Mouse (Mus musculus): ENCODE results near the gene Gm26741. TPM values are rescaled to one million over a fixed set of nuclear protein-coding genes. Genes with fewer than 3 reads are reported as not detected.

Gene Gm26741
- polyA plus RNA-seq, 1 experiment from 2014 or later = not detected

GRCm38 (mm10) chr10:52374651-52375050 lies 16.1 kb downstream of the Gm26741 start:
- H3K4me2 ChIP-seq = no peak overlapping the region
- ATAC-seq (replicated peaks; ENCODE audit: insufficient number of reproducible peaks, insufficient read depth, low FRiP score, low read depth) = no peak
- H3K36me3 ChIP-seq = no peaks in the 10 kb centered on the region
- no peaks in the 10 kb centered on the region for H3K27me3 ChIP-seq
- H3K9ac ChIP-seq = no peak overlapping the region
- no peaks in the 10 kb centered on the region; the same call in 1 of the 2 replicates for H3K4me1 ChIP-seq (replicated peaks)
- no peak overlapping the region for H3K27ac ChIP-seq
- no peaks in the 10 kb centered on the region for H3K9me3 ChIP-seq (replicated peaks)
- H3K4me3 ChIP-seq = no peak overlapping the region

GRCm38 (mm10) chr10:52376422-52376821 lies 17.9 kb downstream of the Gm26741 start:
- H3K4me2 ChIP-seq = no peak overlapping the region
- no peak for ATAC-seq (replicated peaks; ENCODE audit: insufficient number of reproducible peaks, insufficient read depth, low FRiP score, low read depth)
- no peak overlapping the region for H3K9ac ChIP-seq
- H3K27ac ChIP-seq = no peak overlapping the region
- no peak overlapping the region for H3K4me3 ChIP-seq
- H3K36me3 ChIP-seq = no peaks in the 10 kb centered on the region
- peaks cover 6% of the 10 kb centered on the region; the same call in 1 of the 2 replicates for H3K4me1 ChIP-seq (replicated peaks)
- no peaks in the 10 kb centered on the region for H3K9me3 ChIP-seq (replicated peaks)
- no peaks in the 10 kb centered on the region for H3K27me3 ChIP-seq
- 74% methylated on average over 2 of the region's 2 CpGs for WGBS

- no peak overlapping the region for H3K27ac ChIP-seq
- no peaks in the 10 kb centered on the region for H3K27me3 ChIP-seq
- no peaks in the 10 kb centered on the region for H3K9me3 ChIP-seq (replicated peaks)
- ATAC-seq (replicated peaks; ENCODE audit: insufficient number of reproducible peaks, insufficient read depth, low FRiP score, low read depth) = no peak
- H3K4me2 ChIP-seq = no peak overlapping the region
- H3K4me3 ChIP-seq = no peak overlapping the region
- no peak overlapping the region for H3K9ac ChIP-seq
- H3K36me3 ChIP-seq = no peaks in the 10 kb centered on the region
- WGBS = 91% methylated on average over 2 of the region's 2 CpGs
- peaks cover 9% of the 10 kb centered on the region for H3K4me1 ChIP-seq (replicated peaks)
Observed at GRCm38 (mm10) chr10:52377813-52378212, 19.2 kb downstream of the Gm26741 start.

- H3K4me3 ChIP-seq = peak overlapping the region; percentile 81
- H3K4me1 ChIP-seq (replicated peaks) = peaks cover 12% of the 10 kb centered on the region
- H3K4me2 ChIP-seq = peak overlapping the region; percentile 88
- peak overlapping the region; percentile 81 for H3K9ac ChIP-seq
- H3K9me3 ChIP-seq (replicated peaks) = no peaks in the 10 kb centered on the region
- ATAC-seq (replicated peaks; ENCODE audit: insufficient number of reproducible peaks, insufficient read depth, low FRiP score, low read depth) = peak; percentile 15; the same call in 1 of the 2 replicates
- peak overlapping the region; percentile 87 for H3K27ac ChIP-seq
- WGBS = under 1% methylated on average over 19 of the region's 19 CpGs
- H3K36me3 ChIP-seq = no peaks in the 10 kb centered on the region
- H3K27me3 ChIP-seq = no peaks in the 10 kb centered on the region
Observed at GRCm38 (mm10) chr10:52381321-52381801, 22.8 kb downstream of the Gm26741 start.

GRCm38 (mm10) chr10:52381845-52382591 lies 23.5 kb downstream of the Gm26741 start, which contains the start of gene Gopc:
Gene Gopc, minus strand, starts transcription at chr10:52382124.
- under 1% methylated on average over 70 of the region's 71 CpGs for WGBS
- Histone ChIP-seq H3K4me1 (replicated peaks) (peaks cover 12% of the 10 kb centered on the region), H3K9ac (peak within 1 kb of the TSS; percentile 81), H3K9me3 (replicated peaks) (no peaks in the 10 kb centered on the region), H3K4me2 (peak within 1 kb of the TSS; percentile 88), H3K27ac (peak within 1 kb of the TSS; percentile 97), H3K36me3 (no peaks in the 10 kb centered on the region), H3K4me3 (peak within 1 kb of the TSS; percentile 81), H3K27me3 (no peaks in the 10 kb centered on the region)
- peak; percentile 98 for ATAC-seq (replicated peaks; ENCODE audit: insufficient number of reproducible peaks, insufficient read depth, low FRiP score, low read depth)

- WGBS = 74% methylated on average over 6 of the region's 6 CpGs
- H3K9ac ChIP-seq = 0 out of 2 replicates have a peak overlapping the region, but pooled peaks have one; percentile 81
- peak overlapping the region; percentile 97; the same call in 1 of the 2 replicates for H3K27ac ChIP-seq
- no peaks in the 10 kb centered on the region for H3K36me3 ChIP-seq
- no peaks in the 10 kb centered on the region for H3K9me3 ChIP-seq (replicated peaks)
- no peaks in the 10 kb centered on the region for H3K27me3 ChIP-seq
- H3K4me3 ChIP-seq = peak overlapping the region; percentile 81
- peaks cover 12% of the 10 kb centered on the region for H3K4me1 ChIP-seq (replicated peaks)
- no peak for ATAC-seq (replicated peaks; ENCODE audit: insufficient number of reproducible peaks, insufficient read depth, low FRiP score, low read depth)
- peak overlapping the region; percentile 88 for H3K4me2 ChIP-seq
Observed at GRCm38 (mm10) chr10:52383022-52383421, 24.5 kb downstream of the Gm26741 start.

- H3K4me2 ChIP-seq = no peak overlapping the region
- no peaks in the 10 kb centered on the region for H3K27me3 ChIP-seq
- H3K36me3 ChIP-seq = no peaks in the 10 kb centered on the region
- H3K4me1 ChIP-seq (replicated peaks) = peaks cover 12% of the 10 kb centered on the region
- 85% methylated on average over 1 of the region's 1 CpGs for WGBS
- no peak overlapping the region for H3K4me3 ChIP-seq
- H3K27ac ChIP-seq = no peak overlapping the region
- no peak for ATAC-seq (replicated peaks; ENCODE audit: insufficient number of reproducible peaks, insufficient read depth, low FRiP score, low read depth)
- H3K9ac ChIP-seq = no peak overlapping the region
- no peaks in the 10 kb centered on the region for H3K9me3 ChIP-seq (replicated peaks)
Observed at GRCm38 (mm10) chr10:52383522-52383921, 25.0 kb downstream of the Gm26741 start.

- H3K27me3 ChIP-seq = no peaks in the 10 kb centered on the region
- 35% methylated on average over 8 of the region's 8 CpGs for WGBS
- H3K36me3 ChIP-seq = no peaks in the 10 kb centered on the region
- H3K9me3 ChIP-seq (replicated peaks) = no peaks in the 10 kb centered on the region
- no peak overlapping the region for H3K9ac ChIP-seq
- peaks cover 12% of the 10 kb centered on the region for H3K4me1 ChIP-seq (replicated peaks)
- H3K4me2 ChIP-seq = no peak overlapping the region
- no peak overlapping the region for H3K27ac ChIP-seq
- ATAC-seq (replicated peaks; ENCODE audit: insufficient number of reproducible peaks, insufficient read depth, low FRiP score, low read depth) = no peak
- no peak overlapping the region for H3K4me3 ChIP-seq
Observed at GRCm38 (mm10) chr10:52384823-52385610, 26.4 kb downstream of the Gm26741 start.

GRCm38 (mm10) chr10:52387192-52387591 lies 28.6 kb downstream of the Gm26741 start:
- no peak for ATAC-seq (replicated peaks; ENCODE audit: insufficient number of reproducible peaks, insufficient read depth, low FRiP score, low read depth)

GRCm38 (mm10) chr10:52388922-52389430 lies 30.4 kb downstream of the Gm26741 start, which contains the start of gene Nepn:
Gene Nepn, plus strand, starts transcription at chr10:52388972.
- H3K9me3 ChIP-seq (replicated peaks) = no peaks in the 10 kb centered on the region
- no peaks in the 10 kb centered on the region for H3K36me3 ChIP-seq
- no peak within 1 kb of the TSS for H3K27ac ChIP-seq
- H3K9ac ChIP-seq = no peak within 1 kb of the TSS
- H3K4me1 ChIP-seq (replicated peaks) = no peaks in the 10 kb centered on the region
- no peak within 1 kb of the TSS for H3K4me2 ChIP-seq
- WGBS = 65% methylated on average over 5 of the region's 5 CpGs
- no peak within 1 kb of the TSS for H3K4me3 ChIP-seq
- ATAC-seq (replicated peaks; ENCODE audit: insufficient number of reproducible peaks, insufficient read depth, low FRiP score, low read depth) = no peak
- no peaks in the 10 kb centered on the region for H3K27me3 ChIP-seq

More at GRCm38 (mm10) chr10:52387192-52387591, 28.6 kb downstream of the Gm26741 start:
- Histone ChIP-seq H3K36me3 (no peaks in the 10 kb centered on the region), H3K4me3 (no peak overlapping the region), H3K4me2 (no peak overlapping the region), H3K9ac (no peak overlapping the region), H3K27ac (no peak overlapping the region), H3K27me3 (no peaks in the 10 kb centered on the region), H3K9me3 (replicated peaks) (no peaks in the 10 kb centered on the region), H3K4me1 (replicated peaks) (peaks cover 6% of the 10 kb centered on the region)
- WGBS = 55% methylated on average over 4 of the region's 4 CpGs

GRCm38 (mm10) chr10:52389438-52389837 lies 30.9 kb downstream of the Gm26741 start:
- H3K4me2 ChIP-seq = no peak overlapping the region
- no peaks in the 10 kb centered on the region for H3K27me3 ChIP-seq
- no peak overlapping the region for H3K9ac ChIP-seq
- no peak for ATAC-seq (replicated peaks; ENCODE audit: insufficient number of reproducible peaks, insufficient read depth, low FRiP score, low read depth)
- no peak overlapping the region for H3K27ac ChIP-seq
- no peak overlapping the region for H3K4me3 ChIP-seq
- WGBS = 72% methylated on average over 3 of the region's 3 CpGs
- H3K4me1 ChIP-seq (replicated peaks) = no peaks in the 10 kb centered on the region
- H3K36me3 ChIP-seq = no peaks in the 10 kb centered on the region
- H3K9me3 ChIP-seq (replicated peaks) = no peaks in the 10 kb centered on the region

Data from heart, embryonic 15.5 days (tissue).